Mouse (Mus musculus) lung, adult 2 months (tissue): ENCODE data around the gene Klhl2. TPM values are rescaled to one million over a fixed set of nuclear protein-coding genes. Genes with fewer than 3 reads are reported as not detected.

Experiments
- DNase-seq: peaks from one replicate; pipeline ENCODE4 v3.0.0; 2022
- H3K4me1 ChIP-seq: fragments of 200-500 bp; 2 replicates; pipeline ENCODE4 v1.6.1; 2011; ENCODE audit warnings: low read length; ENCODE audit not compliant: control insufficient read depth, insufficient read depth
- H3K4me3 ChIP-seq: fragments of 200-500 bp; replicated peaks from 2 replicates; pipeline ENCODE3; 2011; ENCODE audit warnings: low read depth, mild to moderate bottlenecking, control low read depth, low read length; ENCODE audit errors: extremely low read depth
- CTCF ChIP-seq: fragments of 200-500 bp; IDR thresholded peaks from 2 replicates; pipeline ENCODE4 v1.5.1; 2011; ENCODE audit warnings: mild to moderate bottlenecking, low read length, control low read depth; ENCODE audit not compliant: insufficient read depth
- POLR2A ChIP-seq: fragments of 200-500 bp; IDR thresholded peaks from 2 replicates; pipeline ENCODE4 v1.6.1; 2011; ENCODE audit warnings: low read depth, mild to moderate bottlenecking, control low read depth, low read length, borderline replicate concordance; ENCODE audit errors: extremely low read depth
- WGBS: fragments of 180-500 bp; shearing (Covaris S2); methylation state at CpG from one replicate; pipeline ENCODE4 v1.1.7; 2018; 5-methylcytosine and 5-hydroxymethylcytosine counted together
- polyA plus RNA-seq: library from polyadenylated mRNA; depleted of rRNA; stranded (reverse); fragments of >200 nt; gene quantifications from 2 replicates; pipeline ENCODE4 v1.2.3, GENCODE M21; 2012; rRNA removed

The Klhl2 gene
- polyA plus RNA-seq, 1 experiment = 13.7 TPM

- no peak overlapping the region for H3K4me3 ChIP-seq
- H3K4me1 ChIP-seq = no peaks in the 10 kb centered on the region
- DNase-seq = no peak
- TF ChIP-seq CTCF (no peak), POLR2A (no peak)
- 76% methylated on average over 6 of the region's 6 CpGs for WGBS
Measured at GRCm38 (mm10) chr8:64690845-64691244, 159.0 kb downstream of the Klhl2 start.

- H3K4me3 ChIP-seq = no peak overlapping the region
- DNase-seq = no peak
- TF ChIP-seq CTCF (no peak), POLR2A (no peak)
- 72% methylated on average over 6 of the region's 6 CpGs for WGBS
- no peaks in the 10 kb centered on the region for H3K4me1 ChIP-seq
Measured at GRCm38 (mm10) chr8:64690306-64690705, 159.5 kb downstream of the Klhl2 start.

Other genes starting within 250 kb of the Klhl2 start
- 28.8 and 29.7 TPM in 2 replicates for gene Cpe, start 157.0 kb downstream of the Klhl2 start, polyA plus RNA-seq
- gene Msmo1, start 116.2 kb downstream of the Klhl2 start, polyA plus RNA-seq = 16.2 and 32.2 TPM in 2 replicates
- 31.7 and 45.1 TPM in 2 replicates for gene Tmem192, start 97.2 kb upstream of the Klhl2 start, polyA plus RNA-seq
- not detected in 2 replicates for gene Trim75, start 137.8 kb upstream of the Klhl2 start, polyA plus RNA-seq
- not detected in 2 replicates for gene Trim61, start 168.5 kb upstream of the Klhl2 start, polyA plus RNA-seq
- gene Trim60, start 168.6 kb upstream of the Klhl2 start, polyA plus RNA-seq = not detected in 2 replicates
- not detected in 2 replicates for gene Apela, start 187.3 kb upstream of the Klhl2 start, polyA plus RNA-seq
- not detected in 2 replicates for gene Gm10663, start 225.0 kb upstream of the Klhl2 start, polyA plus RNA-seq